Mouse (Mus musculus) heart, adult 2 months (tissue): ENCODE data around the gene Nos1. TPM values are rescaled to one million over a fixed set of nuclear protein-coding genes. Genes with fewer than 3 reads are reported as not detected.

Experiments used
- DNase-seq, 2 experiments: peaks; one replicate each; pipeline ENCODE4 v3.0.0; 2021
- H3K27ac ChIP-seq: fragments of 200-600 bp; 2 replicates; pipeline ENCODE4 v1.8.1; 2022
- H3K27me3 ChIP-seq: fragments of 200-500 bp; 2 replicates; pipeline ENCODE4 v1.6.1; 2012; ENCODE audit warnings: mild to moderate bottlenecking, low read length, inconsistent platforms, mixed read lengths; ENCODE audit not compliant: control insufficient read depth, insufficient read depth
- H3K36me3 ChIP-seq: fragments of 200-500 bp; 2 replicates; pipeline ENCODE4 v1.6.1; 2012; ENCODE audit warnings: low read length, inconsistent platforms; ENCODE audit not compliant: control insufficient read depth, insufficient read depth
- H3K4me1 ChIP-seq: fragments of 200-500 bp; 2 replicates; pipeline ENCODE4 v1.6.1; 2011; ENCODE audit warnings: low read length; ENCODE audit not compliant: control insufficient read depth, insufficient read depth
- H3K4me3 ChIP-seq: fragments of 200-600 bp; 2 replicates; pipeline ENCODE4 v1.8.1; 2022
- H3K79me2 ChIP-seq: fragments of 200-500 bp; replicated peaks from 2 replicates; pipeline ENCODE4 v1.6.1; 2012; ENCODE audit warnings: mild to moderate bottlenecking, inconsistent platforms, low read length, moderate library complexity, mixed read lengths; ENCODE audit not compliant: control insufficient read depth, insufficient read depth
- H3K9ac ChIP-seq: fragments of 200-500 bp; 2 replicates; pipeline ENCODE4 v1.6.1; 2012; ENCODE audit warnings: low read depth, mild to moderate bottlenecking, control low read depth, inconsistent platforms, low read length, mixed read lengths
- CTCF ChIP-seq: fragments of 200-600 bp; IDR thresholded peaks from 2 replicates; pipeline ENCODE4 v1.8.1; 2022; ENCODE audit warnings: antibody characterized with exemption, mild to moderate bottlenecking, moderate library complexity
- EP300 ChIP-seq: fragments of 200-500 bp; IDR thresholded peaks from 2 replicates; pipeline ENCODE4 v1.6.1; 2011; ENCODE audit warnings: low read depth, low read length, control low read depth; ENCODE audit not compliant: insufficient read depth
- POLR2A ChIP-seq: fragments of 200-500 bp; IDR thresholded peaks from 2 replicates; pipeline ENCODE4 v1.6.1; 2011; ENCODE audit warnings: mild to moderate bottlenecking, low read depth, low read length, control low read depth; ENCODE audit not compliant: insufficient read depth
- WGBS: fragments of 180-500 bp; shearing (Covaris S2); methylation state at CpG from one replicate; pipeline ENCODE4 v1.1.7; 2018; 5-methylcytosine and 5-hydroxymethylcytosine counted together
- intact Hi-C: fragments of 180-260 bp; cut with DNase I; formaldehyde crosslinking; loops from one replicate; pipeline ENCODE4 v1.15.1; 2025
- polyA plus RNA-seq: library from polyadenylated mRNA; depleted of rRNA; stranded (reverse); fragments of >200 nt; gene quantifications from 2 replicates; pipeline ENCODE4 v1.2.3, GENCODE M21; 2012
- total RNA-seq, 2 experiments: library from RNA; stranded (reverse); gene quantifications; 2 replicates each; pipeline ENCODE4 v1.2.3; 2021

The Nos1 gene
- total and polyA plus RNA-seq, 3 experiments = 0.18 to 0.47 (median 0.23) TPM

DNA sequence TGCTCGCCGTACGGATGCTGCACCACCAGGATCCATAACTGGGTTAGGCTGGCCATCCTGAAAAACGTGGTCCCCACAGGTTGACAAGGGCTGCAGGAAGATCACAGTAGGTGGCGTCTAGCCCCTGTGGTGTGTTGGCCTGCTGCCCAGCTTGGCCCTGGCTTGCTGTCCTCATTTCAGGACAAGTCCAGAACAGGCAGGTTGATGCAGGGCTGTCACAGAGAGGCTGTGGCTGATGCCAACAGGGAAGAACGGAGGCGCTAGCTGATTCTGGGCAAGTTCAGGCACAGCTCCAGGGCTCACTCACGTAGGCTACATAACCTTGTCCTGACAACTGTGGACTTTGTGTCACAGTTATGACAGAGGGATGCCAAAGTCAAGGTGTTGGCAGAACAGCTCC, 108.7 kb downstream of the Nos1 start:
- Histone ChIP-seq H3K4me3 (no peak overlapping the region), H3K27ac (no peak overlapping the region), H3K36me3 (no peaks in the 10 kb centered on the region), H3K79me2 (no peaks in the 10 kb centered on the region), H3K27me3 (0 out of 2 replicates have a peak, but pooled peaks cover 2% of the 10 kb centered on the region), H3K9ac (no peak overlapping the region), H3K4me1 (no peaks in the 10 kb centered on the region)
- WGBS = 55% methylated on average over 8 of the region's 8 CpGs
- intact Hi-C loops = no loop called here
- DNase-seq = peak in 1 of 2 experiments; percentile 6
- TF ChIP-seq EP300 (no peak), POLR2A (no peak), CTCF (no peak)

DNA sequence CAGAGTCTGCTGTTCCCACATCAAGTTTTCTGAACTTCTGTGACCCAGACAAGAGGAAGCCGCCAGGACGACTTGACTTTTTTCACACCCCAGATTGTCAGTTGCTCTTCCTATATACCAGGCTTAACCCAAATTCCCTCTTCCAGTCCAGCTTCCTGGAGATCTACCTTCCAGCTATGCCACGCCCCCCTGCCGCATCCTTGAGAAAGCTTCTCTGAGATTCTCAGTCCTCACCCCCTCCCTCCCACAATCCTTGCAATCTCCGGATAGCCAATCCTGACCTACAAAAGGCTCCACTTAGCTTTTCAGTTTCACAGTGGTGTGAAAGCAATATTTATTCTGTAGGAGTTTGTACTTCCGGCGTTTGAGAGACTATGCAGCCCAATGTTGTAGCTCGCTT, 110.0 kb downstream of the Nos1 start:
- intact Hi-C loops = no loop called here
- Histone ChIP-seq H3K79me2 (no peaks in the 10 kb centered on the region), H3K4me1 (no peaks in the 10 kb centered on the region), H3K9ac (no peak overlapping the region), H3K27me3 (0 out of 2 replicates have a peak, but pooled peaks cover 2% of the 10 kb centered on the region), H3K36me3 (no peaks in the 10 kb centered on the region), H3K27ac (no peak overlapping the region), H3K4me3 (no peak overlapping the region)
- DNase-seq = no peak
- 53% methylated on average over 8 of the region's 8 CpGs for WGBS
- no peak for TF ChIP-seq CTCF
- no peak for TF ChIP-seq EP300
- no peak for TF ChIP-seq POLR2A

DNA sequence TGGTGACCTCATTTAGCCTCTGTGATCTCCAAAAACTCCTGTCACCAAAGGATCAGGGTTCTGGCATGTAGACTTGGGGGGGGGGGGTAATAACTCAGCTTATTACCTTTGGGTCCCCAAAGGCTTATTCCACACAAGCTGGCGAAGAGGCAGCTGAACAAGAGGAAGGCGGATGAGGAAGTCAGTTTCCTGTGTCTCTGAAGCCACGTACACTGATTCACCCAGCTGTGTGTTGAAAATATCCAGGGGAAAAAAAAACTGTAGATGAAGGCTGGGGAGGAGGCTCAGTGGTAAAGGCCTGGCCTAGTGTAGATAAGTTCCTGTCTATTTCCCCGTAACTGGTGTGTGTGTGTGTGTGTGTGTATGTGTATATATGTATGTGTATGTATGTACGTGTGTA, 110.7 kb downstream of the Nos1 start:
- Histone ChIP-seq H3K36me3 (no peaks in the 10 kb centered on the region), H3K27me3 (no peaks in the 10 kb centered on the region), H3K27ac (no peak overlapping the region), H3K79me2 (no peaks in the 10 kb centered on the region), H3K4me1 (no peaks in the 10 kb centered on the region), H3K4me3 (no peak overlapping the region), H3K9ac (no peak overlapping the region)
- intact Hi-C loops = no loop called here
- 50% methylated on average over 5 of the region's 5 CpGs for WGBS
- TF ChIP-seq EP300 = no peak
- TF ChIP-seq POLR2A = no peak
- no peak for TF ChIP-seq CTCF
- DNase-seq = no peak

DNA sequence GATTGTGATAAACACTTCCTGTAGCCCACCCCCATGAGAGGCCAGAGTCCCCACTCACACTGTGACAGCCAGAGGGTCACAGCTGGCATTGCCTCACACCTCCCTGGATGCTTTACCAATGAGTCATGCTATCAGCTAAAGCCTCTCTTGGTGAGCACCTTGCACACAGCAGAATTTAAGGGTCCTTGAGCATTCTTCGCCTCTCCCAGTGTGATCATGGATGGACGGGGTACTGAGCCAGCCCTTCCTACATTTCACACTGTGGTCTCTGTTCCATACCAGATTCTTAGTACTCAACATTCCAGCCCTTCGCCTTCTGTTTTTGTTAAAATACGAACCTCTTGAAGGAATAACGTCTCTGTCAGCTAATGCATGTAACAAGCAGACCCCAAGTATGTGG, 113.2 kb downstream of the Nos1 start:
- intact Hi-C loops = no loop called here

DNA sequence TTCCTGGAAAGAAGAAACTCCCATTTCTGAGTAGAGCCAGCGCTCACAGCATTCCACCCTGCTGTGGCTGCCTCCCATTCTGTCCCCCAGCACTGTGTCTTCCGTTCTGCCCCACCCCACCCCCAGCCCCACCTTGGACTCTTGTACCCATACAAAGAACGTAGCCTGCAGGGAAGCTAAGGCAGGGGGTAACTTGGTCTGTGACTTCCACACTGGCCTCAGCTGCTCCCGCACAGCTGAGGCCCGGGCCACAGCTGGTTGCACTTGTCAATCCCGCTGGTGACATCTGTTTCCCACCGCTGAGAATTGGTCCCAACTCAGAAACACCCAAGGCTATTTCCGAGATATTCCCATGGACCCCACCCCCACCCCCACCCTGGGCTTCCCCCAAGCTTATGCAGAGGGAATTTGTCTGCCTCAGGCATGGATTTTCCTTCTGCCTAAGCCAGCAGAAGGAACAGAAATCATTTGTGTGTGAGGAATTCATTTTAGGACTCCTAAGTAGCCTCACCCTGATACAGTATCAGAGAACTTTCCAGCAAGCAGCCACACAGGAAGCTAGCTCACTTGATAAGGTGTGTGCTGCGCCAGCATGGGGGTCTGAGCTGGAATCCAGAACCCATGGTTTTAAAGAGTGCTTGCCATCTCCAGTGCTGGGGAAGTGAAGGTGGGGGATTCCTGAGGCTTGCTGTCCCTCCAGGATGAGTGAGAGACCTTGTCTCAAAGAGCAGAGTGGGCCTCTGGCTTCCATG, 117.4 kb downstream of the Nos1 start:
- H3K27me3 ChIP-seq = no peaks in the 10 kb centered on the region
- no peak overlapping the region for H3K27ac ChIP-seq
- no peak overlapping the region for H3K4me3 ChIP-seq
- WGBS = 12% methylated on average over 9 of the region's 9 CpGs
- no peaks in the 10 kb centered on the region for H3K4me1 ChIP-seq
- no peak for TF ChIP-seq POLR2A
- no peak for TF ChIP-seq CTCF
- TF ChIP-seq EP300 = no peak
- H3K36me3 ChIP-seq = no peaks in the 10 kb centered on the region
- no peak for DNase-seq
- intact Hi-C loops = no loop called here
- H3K79me2 ChIP-seq = no peaks in the 10 kb centered on the region
- H3K9ac ChIP-seq = no peak overlapping the region

More for the DNA sequence above, 113.2 kb downstream of the Nos1 start:
- Histone ChIP-seq H3K36me3 (no peaks in the 10 kb centered on the region), H3K27ac (no peak overlapping the region), H3K4me3 (no peak overlapping the region), H3K79me2 (no peaks in the 10 kb centered on the region), H3K27me3 (no peaks in the 10 kb centered on the region), H3K9ac (no peak overlapping the region), H3K4me1 (no peaks in the 10 kb centered on the region)
- 70% methylated on average over 5 of the region's 5 CpGs for WGBS
- TF ChIP-seq EP300 = no peak
- no peak for TF ChIP-seq POLR2A
- no peak for TF ChIP-seq CTCF
- DNase-seq = no peak

DNA sequence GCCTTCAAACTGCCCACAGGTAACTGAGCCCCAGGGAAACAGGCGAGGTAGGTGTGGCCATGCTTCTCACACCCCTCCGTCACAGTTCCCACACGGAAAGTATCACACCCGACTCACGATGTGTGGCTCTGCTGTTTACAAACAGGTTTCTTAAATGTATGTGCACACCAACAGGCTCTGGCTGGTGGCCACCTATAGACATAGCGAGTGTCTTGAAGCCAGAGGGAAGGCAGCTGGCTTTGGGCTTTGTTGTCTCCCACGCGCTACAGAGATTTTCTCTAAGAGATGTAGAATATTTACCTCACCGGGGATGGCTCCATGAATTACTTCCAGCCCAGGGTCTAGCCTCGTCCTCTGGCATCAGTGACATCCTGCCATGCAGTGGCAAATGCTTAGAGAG, 118.5 kb downstream of the Nos1 start:
- WGBS = 69% methylated on average over 10 of the region's 10 CpGs
- H3K36me3 ChIP-seq = no peaks in the 10 kb centered on the region
- no peaks in the 10 kb centered on the region; the same call in 1 of the 2 replicates for H3K27me3 ChIP-seq

More for the DNA sequence above, 118.5 kb downstream of the Nos1 start:
- Histone ChIP-seq H3K4me1 (no peaks in the 10 kb centered on the region), H3K4me3 (no peak overlapping the region), H3K79me2 (no peaks in the 10 kb centered on the region), H3K9ac (no peak overlapping the region), H3K27ac (no peak overlapping the region)
- intact Hi-C loops = no loop called here
- TF ChIP-seq CTCF = no peak
- no peak for TF ChIP-seq POLR2A
- no peak for TF ChIP-seq EP300
- no peak for DNase-seq
